Mouse (Mus musculus) midbrain, embryonic 11.5 days (tissue): Measurements from ENCODE around the gene Stoml3. TPM values are rescaled to one million over a fixed set of nuclear protein-coding genes. Genes with fewer than 3 reads are reported as not detected.

Source experiments
- ATAC-seq: fragments of 200-750 bp; cut with Nextera tagmentation; 2 replicates; pipeline ENCODE4 v1.8.0; 2017; ENCODE audit warnings: moderate TSS enrichment, moderate library complexity; ENCODE audit not compliant: low FRiP score
- DNase-seq: peaks from one replicate; pipeline ENCODE4 v3.0.0; 2015; ENCODE audit warnings: low spot score; ENCODE audit errors: missing footprints
- H3K27ac ChIP-seq: fragments of 300-500 bp; sonication (generic); 2 replicates; pipeline ENCODE4 v1.5.1; 2014; ENCODE audit warnings: low read depth, low read length
- H3K27me3 ChIP-seq: fragments of 300-500 bp; sonication (generic); 2 replicates; pipeline ENCODE4 v1.6.1; 2014; ENCODE audit warnings: mild to moderate bottlenecking, low read length, moderate library complexity, mixed read lengths; ENCODE audit not compliant: control insufficient read depth, insufficient read depth
- H3K36me3 ChIP-seq: fragments of 300-500 bp; sonication (generic); 2 replicates; pipeline ENCODE4 v1.6.1; 2014; ENCODE audit warnings: mild to moderate bottlenecking, low read length, moderate library complexity, mixed read lengths; ENCODE audit not compliant: control insufficient read depth, insufficient read depth
- H3K4me1 ChIP-seq: fragments of 300-500 bp; sonication (generic); 2 replicates; pipeline ENCODE4 v1.6.1; 2014; ENCODE audit warnings: low read length; ENCODE audit not compliant: control insufficient read depth, insufficient read depth
- H3K4me2 ChIP-seq: fragments of 300-500 bp; sonication (generic); 2 replicates; pipeline ENCODE4 v1.6.1; 2014; ENCODE audit warnings: mild to moderate bottlenecking, moderate library complexity
- H3K4me3 ChIP-seq: fragments of 300-500 bp; sonication (generic); 2 replicates; pipeline ENCODE4 v1.5.1; 2014; ENCODE audit warnings: low read depth, low read length
- H3K9ac ChIP-seq: fragments of 300-500 bp; sonication (generic); 2 replicates; pipeline ENCODE4 v1.6.1; 2014; ENCODE audit warnings: low read length
- H3K9me3 ChIP-seq: fragments of 300-500 bp; sonication (generic); 2 replicates; pipeline ENCODE4 v1.6.1; 2016; ENCODE audit warnings: low read length; ENCODE audit not compliant: control insufficient read depth
- WGBS: fragments of 180-500 bp; shearing (Covaris S2); extraction: QIAGEN DNeasy Blood & Tissue Kit; methylation state at CpG from one replicate; pipeline ENCODE4 v1.1.7; 2014; 5-methylcytosine and 5-hydroxymethylcytosine counted together
- polyA plus RNA-seq: library from polyadenylated mRNA; unstranded; fragments of >200 nt; fragmentation: Nextera tagmentation; extraction: Ambion mirVana; gene quantifications from 2 replicates; pipeline ENCODE4 v1.2.1, GENCODE M21; 2014

Stoml3 gene
- polyA plus RNA-seq, 1 experiment from 2014 or later: not detected

DNA sequence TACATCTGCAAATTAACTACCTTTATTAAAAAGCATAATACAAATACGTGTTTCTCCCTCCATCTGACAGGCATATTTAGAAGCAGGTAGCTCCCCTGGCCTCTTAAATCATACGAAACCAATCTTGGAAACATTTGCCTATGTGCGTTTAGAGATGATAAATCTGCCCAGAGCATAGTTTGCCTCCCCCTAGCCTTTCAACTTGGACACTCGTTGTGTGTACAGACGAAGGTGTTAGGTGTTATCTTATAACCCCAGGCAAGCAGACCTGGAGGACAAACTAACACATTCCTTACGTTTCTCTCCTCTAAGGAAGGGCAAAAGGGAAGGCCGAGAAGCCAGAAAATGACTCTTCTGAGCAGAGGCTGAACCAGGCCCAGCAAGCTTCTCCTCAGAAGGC lies 64.2 kb downstream of the Stoml3 start:
- no peaks in the 10 kb centered on the region for H3K9me3 ChIP-seq
- no peaks in the 10 kb centered on the region for H3K27me3 ChIP-seq
- no peaks in the 10 kb centered on the region for H3K4me1 ChIP-seq
- ATAC-seq: no peak
- H3K4me3 ChIP-seq: no peak overlapping the region
- H3K36me3 ChIP-seq: no peaks in the 10 kb centered on the region
- peak; percentile 57 for DNase-seq
- 83% methylated on average over 7 of the region's 7 CpGs for WGBS
- H3K27ac ChIP-seq: no peak overlapping the region
- H3K4me2 ChIP-seq: no peak overlapping the region
- no peak overlapping the region for H3K9ac ChIP-seq

DNA sequence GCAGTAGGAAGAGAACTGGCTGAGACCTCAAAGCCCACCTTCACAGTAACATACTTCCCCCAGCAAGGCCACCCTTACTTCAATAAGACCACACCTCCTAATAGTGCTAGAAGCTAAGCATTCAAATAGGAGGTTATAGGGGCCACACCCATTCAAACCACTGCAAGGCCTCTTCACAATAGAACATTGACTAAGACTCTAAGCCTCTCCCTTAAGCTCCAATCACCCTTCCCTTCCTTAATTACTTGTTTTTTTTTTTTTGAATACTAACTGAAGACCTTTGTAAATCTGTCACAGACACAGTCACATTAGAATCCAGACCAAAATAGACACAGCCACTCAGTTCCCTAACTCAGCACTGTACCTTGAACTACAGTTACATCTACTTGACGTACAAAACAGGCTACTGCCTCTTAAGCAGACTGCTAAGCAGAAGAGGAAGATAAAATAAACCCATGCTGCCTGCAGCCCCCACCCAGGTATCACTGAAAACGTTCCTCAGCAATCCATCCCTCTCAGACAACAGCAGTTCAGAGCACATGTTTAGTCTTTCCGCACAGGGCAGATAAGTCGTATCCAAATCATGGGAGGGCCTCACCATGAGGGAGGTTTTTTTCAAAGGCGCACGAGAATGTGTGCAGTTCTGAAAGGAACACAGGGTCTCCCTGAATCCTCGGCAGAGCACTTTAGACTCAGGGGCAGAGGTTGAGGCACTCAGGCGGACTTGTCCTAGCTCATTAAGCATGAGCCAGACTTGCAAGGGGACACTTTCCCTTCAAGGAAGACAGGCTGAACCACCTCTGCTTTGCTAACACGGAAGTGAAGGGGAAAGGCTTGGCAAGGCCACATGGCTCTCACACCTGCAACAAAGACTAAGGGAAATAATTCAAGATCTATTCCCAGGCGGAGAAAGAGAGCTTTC lies 66.8 kb downstream of the Stoml3 start:
- H3K4me1 ChIP-seq: no peaks in the 10 kb centered on the region
- ATAC-seq: no peak
- WGBS: 60% methylated on average over 10 of the region's 10 CpGs

DNA sequence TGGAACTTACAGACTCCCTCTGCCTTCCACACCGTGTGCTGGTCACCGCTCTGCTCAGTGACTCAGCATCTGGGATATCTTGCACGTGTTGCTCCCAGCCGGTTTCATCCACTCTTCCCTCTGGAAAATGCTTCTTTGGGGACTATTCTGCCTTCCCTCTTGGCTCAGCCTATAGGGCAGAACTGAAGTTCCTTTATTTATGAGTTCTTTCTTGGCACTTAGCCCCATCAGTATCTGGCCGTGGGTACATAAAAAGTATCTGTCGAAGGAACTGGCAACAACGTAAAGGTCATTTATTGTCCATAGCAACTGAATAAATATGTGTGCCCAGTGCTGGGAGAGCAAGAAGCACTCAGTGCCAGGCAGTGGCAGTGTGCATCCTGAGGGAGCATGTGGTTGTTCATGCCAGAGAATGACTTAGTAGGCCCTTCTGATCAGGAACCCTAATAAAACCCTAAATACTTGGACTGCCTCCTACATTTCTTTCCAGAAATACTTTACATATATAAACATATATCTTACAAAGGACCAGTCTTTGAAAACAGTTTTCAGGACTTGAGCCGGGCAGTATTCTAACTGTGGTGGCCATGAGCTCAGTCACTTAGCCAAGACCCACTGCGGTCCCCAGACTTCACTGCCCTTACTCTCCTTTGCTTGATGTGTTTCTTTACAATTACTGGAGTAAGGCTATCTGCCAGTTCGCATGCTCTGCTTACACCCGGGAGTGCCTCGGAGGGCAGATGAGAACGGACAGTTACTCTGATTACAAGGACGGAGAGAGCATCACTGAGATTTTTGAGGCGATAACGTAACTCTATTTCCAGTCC lies 69.1 kb downstream of the Stoml3 start:
- no peak overlapping the region for H3K4me2 ChIP-seq
- H3K9ac ChIP-seq: no peak overlapping the region
- H3K36me3 ChIP-seq: no peaks in the 10 kb centered on the region
- DNase-seq: peak; percentile 65
- no peaks in the 10 kb centered on the region for H3K27me3 ChIP-seq
- H3K9me3 ChIP-seq: no peaks in the 10 kb centered on the region
- no peak overlapping the region for H3K4me3 ChIP-seq
- ATAC-seq: no peak
- H3K27ac ChIP-seq: no peak overlapping the region
- peaks cover 9% of the 10 kb centered on the region for H3K4me1 ChIP-seq
- 86% methylated on average over 16 of the region's 16 CpGs for WGBS

More for the DNA sequence above, 66.8 kb downstream of the Stoml3 start:
- Histone ChIP-seq H3K27ac (no peak overlapping the region), H3K27me3 (no peaks in the 10 kb centered on the region), H3K9ac (no peak overlapping the region), H3K4me2 (no peak overlapping the region), H3K4me3 (no peak overlapping the region), H3K36me3 (no peaks in the 10 kb centered on the region), H3K9me3 (no peaks in the 10 kb centered on the region)
- peak; percentile 79 for DNase-seq

Other genes starting within 250 kb of the Stoml3 start
- 8.7 and 9.7 TPM in 2 replicates for gene Nhlrc3, start 25.3 kb upstream of the Stoml3 start, polyA plus RNA-seq
- gene Proser1, start 25.0 kb upstream of the Stoml3 start, polyA plus RNA-seq: 20.7 and 24.1 TPM in 2 replicates
- gene Frem2, start 168.7 kb downstream of the Stoml3 start, polyA plus RNA-seq: 1.6 and 1.7 TPM in 2 replicates